Mouse (Mus musculus) cerebellum, postnatal 25 days (tissue): ENCODE measurements around the gene Ppil3.

Source experiments
- DNase-seq, 2 experiments: peaks; one replicate each; pipeline ENCODE4 v3.0.0; 2021; ENCODE audit warnings: mixed read lengths in 2 of 2

Gene Ppil3

DNA sequence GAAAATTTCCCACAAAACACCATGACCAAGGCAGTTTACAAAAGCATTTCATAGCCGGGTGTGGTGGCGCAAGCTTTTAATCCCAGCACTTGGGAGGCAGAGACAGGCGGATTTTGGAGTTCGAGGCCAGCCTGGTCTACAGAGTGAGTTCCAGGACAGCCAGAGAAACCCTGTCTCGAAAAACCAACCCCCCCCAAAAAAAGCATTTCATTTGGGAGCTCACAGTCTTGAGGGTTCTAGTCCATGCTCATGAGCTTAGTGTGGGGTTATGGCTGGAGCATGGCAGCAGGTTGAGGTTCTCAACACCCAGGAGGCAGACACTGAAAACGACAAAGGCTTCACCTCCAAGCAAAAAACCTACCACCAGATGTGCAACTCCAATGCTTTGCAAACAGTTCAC, 37.1 kb downstream of the Ppil3 start:
- no peak for DNase-seq

DNA sequence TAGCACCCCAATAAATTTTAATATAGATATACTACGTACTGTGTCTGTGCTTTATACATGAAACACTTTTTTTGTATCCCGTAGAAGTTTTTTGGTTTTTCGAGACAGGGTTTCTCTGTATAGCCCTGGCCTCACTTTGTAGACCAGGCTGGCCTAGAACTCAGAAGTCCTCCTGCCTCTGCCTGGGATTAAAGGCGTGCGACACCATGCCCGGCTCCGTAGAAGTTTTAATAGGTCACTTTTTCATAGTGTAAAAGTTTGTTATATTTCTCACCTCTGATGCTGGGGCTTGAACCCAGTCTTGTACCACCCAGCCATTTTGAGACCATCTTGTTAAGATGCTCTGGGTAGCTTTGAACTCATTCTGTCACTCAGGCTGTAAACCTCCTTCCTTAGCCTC, 38.0 kb downstream of the Ppil3 start:
- DNase-seq = no peak

DNA sequence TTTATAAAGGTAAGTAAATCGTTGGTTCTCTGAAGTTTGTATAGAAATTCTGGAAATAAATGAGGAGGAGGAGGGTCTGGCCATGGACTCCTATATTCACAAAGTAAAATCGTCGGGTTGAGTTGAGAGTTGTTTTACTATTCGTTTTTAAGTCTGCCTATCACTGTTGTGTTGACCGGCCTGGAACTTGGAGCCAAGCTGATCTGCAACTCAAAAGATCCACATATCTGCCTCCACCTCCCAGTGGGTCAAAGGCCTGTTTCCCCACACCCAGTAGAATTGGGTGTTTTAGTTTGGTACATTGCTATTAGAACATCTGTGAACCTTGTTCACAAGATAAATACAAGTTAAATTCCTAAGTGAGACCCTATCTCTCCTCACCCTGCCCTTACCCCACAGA, 41.5 kb downstream of the Ppil3 start:
- no peak for DNase-seq

DNA sequence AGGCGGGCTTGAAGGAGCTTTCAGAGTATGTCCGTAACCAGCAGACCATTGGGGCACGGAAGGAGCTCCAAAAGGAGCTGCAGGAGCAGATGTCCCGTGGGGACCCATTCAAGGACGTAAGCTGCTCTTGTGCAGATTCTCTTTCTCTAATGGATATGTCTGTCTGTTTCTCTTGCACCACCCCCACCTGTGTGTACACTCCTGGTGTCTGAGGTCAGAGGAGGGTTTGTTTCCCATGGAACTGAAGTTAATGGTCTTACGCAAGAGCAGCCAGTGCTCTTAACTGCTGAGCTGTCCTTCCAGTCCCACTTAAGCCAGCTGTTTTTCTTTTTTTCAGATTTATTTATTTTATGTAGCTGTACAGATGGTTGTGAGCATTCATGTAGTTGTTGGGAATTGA, 43.9 kb downstream of the Ppil3 start:
- DNase-seq = no peak

DNA sequence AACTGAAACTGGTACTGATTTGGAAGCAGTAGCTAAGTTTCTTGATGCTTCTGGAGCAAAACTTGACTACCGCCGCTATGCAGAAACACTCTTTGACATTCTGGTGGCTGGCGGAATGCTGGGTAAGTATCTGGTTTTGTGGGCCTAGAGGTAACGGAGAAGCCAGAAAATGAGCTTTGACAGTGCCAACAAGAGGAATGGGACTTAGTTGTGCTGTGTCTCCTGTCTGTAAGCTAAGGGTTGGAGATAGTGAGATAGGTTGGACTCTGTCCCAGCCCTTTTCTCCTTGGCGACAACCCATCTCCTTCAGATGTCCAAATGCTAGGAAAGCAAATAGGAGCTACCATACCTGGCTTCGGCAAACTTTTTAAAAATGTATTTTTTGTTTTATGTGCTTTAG, 47.6 kb downstream of the Ppil3 start:
- DNase-seq = no peak

DNA sequence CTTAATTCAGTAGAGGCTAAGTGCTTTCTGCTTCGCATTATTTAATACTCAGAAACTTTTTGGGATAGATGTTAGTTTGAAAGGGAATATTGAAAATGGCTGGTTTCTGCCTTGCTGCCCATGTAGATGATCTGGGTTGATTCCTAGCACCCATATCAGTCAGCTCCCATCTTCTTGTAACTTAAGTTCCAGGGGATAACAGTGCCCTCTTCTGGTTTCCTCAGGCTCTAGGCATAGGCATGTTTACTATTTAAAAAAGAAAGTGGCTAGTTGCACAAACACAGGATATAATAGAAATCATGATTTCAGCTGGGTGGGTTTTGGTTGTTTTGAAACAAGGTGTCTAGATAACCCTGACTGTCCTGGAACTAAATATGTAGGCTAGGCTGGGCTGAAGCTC, 49.1 kb downstream of the Ppil3 start:
- DNase-seq = no peak

DNA sequence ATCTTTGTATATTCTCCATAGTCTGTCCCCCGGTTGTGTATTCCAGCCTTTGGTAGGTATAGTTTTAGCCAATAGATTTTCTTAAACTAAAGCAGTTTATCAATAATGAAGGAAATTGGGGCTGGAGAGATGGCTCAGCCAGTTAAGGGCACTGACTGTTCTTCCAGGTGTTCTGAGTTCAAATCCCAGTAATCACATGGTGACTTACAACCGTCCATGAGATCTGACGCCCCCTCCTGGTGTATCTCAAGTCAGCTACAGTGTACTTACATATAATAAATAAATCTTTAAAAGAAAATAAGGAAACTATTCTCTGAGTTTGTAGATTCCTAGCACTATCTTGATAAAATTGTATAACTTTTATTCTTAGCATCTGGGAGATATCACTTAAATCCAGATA, 49.9 kb downstream of the Ppil3 start:
- no peak for DNase-seq

DNA sequence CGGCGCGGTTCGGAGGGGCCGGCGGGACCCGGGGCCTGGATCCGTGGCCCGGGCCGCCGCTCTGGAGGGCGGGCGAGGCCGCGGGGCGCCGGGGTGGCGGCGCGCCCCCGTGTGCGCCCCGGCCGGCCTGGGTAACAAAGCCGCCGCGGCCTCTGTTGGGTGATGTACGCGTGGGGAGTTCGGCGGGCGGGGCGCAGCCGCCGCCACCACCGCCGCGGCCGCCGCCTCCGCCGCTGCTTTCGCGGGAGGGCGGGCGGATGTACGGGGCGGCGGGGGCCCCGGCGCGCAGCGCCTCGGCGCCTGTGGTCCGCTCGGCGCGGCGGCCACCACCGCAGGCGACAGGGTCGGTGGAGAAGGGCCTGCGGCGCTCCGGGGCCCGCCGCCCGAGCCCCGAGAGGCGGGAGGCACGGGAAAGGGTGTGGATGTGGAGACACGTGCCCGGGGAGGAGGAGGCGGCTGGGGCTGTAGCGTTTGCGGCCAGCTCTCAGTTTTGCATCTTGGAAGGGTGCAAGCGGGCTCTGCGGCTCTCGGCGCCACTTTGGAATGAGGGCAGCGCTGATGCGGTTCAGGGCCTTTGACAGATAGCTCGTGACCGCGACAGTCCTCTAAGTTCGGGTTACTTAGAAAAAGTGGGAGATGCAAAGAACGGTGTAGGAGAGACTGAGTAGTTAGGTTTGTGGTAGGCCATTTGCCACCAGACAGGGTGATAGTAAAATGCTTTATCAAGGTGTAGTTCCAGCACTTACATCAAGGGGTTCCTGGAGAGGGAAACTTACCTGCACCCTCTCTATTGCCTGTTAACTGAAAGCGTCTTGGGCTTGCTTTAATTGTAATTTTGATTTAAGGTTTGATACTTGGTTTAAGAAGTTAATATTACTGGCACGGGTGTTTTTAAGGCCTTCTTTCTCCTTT, 51.7 kb downstream of the Ppil3 start:
- peak; percentile 58 to 69 for DNase-seq

DNA sequence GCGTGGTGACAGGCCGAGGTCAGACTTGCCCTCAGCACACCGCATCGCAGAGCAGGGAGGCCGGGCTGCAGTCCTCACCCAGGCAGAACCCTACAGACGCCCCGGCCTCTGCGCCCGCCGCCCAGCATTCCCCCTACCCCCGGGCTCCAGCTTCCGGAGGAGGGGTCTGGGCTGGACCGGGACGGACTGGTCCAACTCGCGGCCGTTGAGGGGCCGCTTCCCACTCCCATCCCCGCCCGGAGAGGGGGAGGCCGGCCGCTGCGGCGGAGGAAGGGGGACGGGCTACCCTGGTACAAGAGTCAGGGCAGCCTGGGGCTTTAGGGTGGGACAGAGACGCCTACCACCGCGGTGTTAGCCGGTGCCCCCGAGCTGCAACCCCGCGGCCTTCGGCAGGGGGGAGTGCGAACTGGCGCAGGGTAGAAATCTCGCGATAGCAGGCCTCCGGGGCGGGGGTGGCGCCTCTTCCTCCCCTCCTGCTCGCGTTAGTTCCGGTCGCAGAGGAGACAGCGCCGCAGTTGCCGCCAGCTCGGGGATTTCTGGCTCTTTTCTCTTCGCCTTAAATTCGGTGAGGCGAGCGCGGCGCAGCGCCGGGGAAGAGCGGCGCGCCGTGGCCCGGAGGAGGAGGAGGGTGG, 52.5 kb downstream of the Ppil3 start, which contains the start of gene Bzw1:
Bzw1 (plus strand) TSS at position 247 of the 632 bp plus-strand sequence.
- peak; percentile 95 to 96 for DNase-seq

DNA sequence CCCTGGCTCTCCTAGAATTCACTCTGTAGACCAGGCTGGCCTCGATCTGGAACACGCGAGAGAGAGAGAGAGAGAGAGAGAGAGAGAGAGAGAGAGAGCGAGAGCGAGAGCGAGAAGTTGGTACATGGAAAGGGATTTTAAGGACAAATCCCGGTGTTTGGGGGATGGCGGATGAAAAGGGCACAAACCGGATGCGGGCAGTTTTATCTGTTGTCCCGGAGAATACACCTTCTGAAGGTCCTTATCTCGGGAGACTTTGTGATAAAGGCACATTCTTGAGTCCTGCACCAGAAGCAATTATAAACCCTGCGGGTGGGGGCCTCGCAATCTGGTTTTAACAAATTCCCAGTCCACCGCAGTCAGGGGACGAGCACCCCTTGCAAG, 53.0 kb downstream of the Ppil3 start:
- no peak for DNase-seq

DNA sequence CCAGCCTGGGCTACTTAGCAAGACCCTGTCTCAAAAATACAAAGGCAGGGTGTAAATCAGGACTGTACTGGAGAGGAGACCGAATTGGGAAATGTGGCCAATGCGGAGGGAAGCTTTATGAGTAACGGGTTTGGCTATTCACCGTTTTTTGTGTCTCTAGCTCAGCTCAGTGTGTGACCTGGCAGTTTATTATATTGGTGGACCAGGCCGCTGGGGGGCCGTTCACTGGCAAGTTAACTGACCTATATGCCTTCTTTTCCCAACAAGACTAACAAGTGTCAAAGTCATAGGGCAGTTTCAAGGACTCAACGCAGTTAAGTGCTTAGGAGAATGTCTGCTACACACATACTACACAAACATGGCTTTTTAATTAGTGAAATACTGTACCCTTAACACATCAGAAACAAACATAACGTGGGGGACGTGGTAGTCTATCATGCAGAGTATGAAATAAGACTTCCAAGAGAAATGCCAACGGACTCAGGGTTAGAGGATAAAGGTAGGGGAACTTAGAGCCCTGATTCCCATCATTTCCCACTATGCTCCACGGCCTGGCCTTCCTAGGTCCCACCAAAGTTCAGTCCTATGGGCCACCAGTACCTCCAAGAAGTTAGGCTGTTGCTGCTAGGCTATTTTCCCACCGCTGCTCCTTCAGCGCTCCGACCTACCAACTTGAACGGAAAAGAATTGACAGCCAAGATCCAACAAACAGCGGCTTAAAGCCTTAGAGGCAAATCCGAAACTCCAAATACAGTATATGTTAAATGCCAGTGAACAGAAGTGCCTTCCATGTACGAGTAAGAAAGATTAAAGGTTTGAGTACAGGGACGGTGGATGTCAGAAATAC, 53.6 kb downstream of the Ppil3 start:
- peak in 1 of 2 experiments; percentile 20 for DNase-seq

DNA sequence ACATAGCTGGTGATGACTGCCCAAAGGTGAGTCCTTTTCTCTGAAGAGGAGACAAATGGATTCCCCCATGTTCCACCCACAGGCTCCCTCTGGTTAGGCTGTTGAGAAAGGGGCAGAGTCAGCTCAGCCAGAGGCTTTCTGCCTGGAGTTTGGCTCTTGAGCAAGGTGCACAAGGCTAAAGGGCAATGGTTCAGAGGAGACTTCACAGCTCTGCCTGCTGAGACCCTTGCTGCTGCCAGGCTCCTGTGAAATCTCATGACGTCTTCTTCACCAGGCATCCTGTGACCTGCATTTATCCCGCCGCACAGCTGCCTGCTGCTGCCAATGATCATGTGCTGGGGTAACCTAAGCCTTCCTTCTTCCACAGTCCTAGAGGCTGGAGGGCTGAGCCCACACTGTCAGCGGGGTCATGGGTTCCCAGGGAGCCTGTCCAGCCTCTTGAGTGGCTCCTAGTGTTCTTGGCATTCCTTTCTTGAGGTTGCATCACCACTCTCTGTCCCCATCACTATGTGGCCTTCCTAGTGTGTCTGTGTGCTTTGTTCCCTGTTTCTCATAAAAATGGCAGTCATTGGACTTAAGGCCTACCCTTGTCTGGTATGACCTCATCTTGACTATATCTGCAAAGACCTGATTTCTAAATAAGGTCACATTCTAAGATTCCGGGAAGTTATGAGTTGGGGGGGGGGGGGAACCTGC, 62.6 kb downstream of the Ppil3 start:
- no peak for DNase-seq
